Mouse (Mus musculus) heart, embryonic 14.5 days (tissue): ENCODE measurements around the gene Fhl1. TPM values are rescaled to one million over a fixed set of nuclear protein-coding genes. Genes with fewer than 3 reads are reported as not detected.

Experiments used
- ATAC-seq: fragments of 200-750 bp; cut with Nextera tagmentation; 2 replicates; pipeline ENCODE4 v1.8.0; 2017; ENCODE audit warnings: low read depth, moderate TSS enrichment; ENCODE audit not compliant: insufficient number of reproducible peaks, insufficient read depth, low FRiP score
- H3K27ac ChIP-seq, 2 experiments: fragments of 200-500 bp in 1 of 2; fragments of 300-500 bp in 1 of 2; sonication (generic) in 1 of 2; replicated peaks in 1 of 2; 2 replicates each; pipeline ENCODE4 v1.5.1; 2012 to 2014; ENCODE audit warnings: low read depth in 2 of 2, low read length in 2 of 2, control low read depth in 1 of 2, mild to moderate bottlenecking in 1 of 2, mixed read lengths in 1 of 2; ENCODE audit not compliant: control insufficient read depth in 1 of 2, insufficient read depth in 1 of 2
- H3K27me3 ChIP-seq: fragments of 300-500 bp; sonication (generic); 2 replicates; pipeline ENCODE4 v1.6.1; 2014; ENCODE audit warnings: mild to moderate bottlenecking, low read length, control low read depth; ENCODE audit not compliant: control insufficient read depth, insufficient read depth
- H3K36me3 ChIP-seq: fragments of 300-500 bp; sonication (generic); 2 replicates; pipeline ENCODE4 v1.6.1; 2014; ENCODE audit warnings: mild to moderate bottlenecking, control low read depth, low read length, mixed read lengths; ENCODE audit not compliant: control insufficient read depth, insufficient read depth
- H3K4me1 ChIP-seq, 2 experiments: fragments of 200-500 bp in 1 of 2; fragments of 300-500 bp in 1 of 2; sonication (generic) in 1 of 2; 2 replicates each; pipeline ENCODE4 v1.6.1; 2012 to 2014; ENCODE audit warnings: low read length in 2 of 2, control low read depth in 1 of 2, mixed read lengths in 1 of 2; ENCODE audit not compliant: control insufficient read depth in 2 of 2, insufficient read depth in 2 of 2
- H3K4me2 ChIP-seq: fragments of 300-500 bp; sonication (generic); 2 replicates; pipeline ENCODE4 v1.6.1; 2014; ENCODE audit warnings: mild to moderate bottlenecking, low read length
- H3K4me3 ChIP-seq, 2 experiments: fragments of 200-500 bp in 1 of 2; fragments of 300-500 bp in 1 of 2; sonication (generic) in 1 of 2; 2 replicates each; pipeline ENCODE4 v1.5.1; 2012 to 2014; ENCODE audit warnings: low read length in 2 of 2, mild to moderate bottlenecking in 2 of 2, control low read depth in 1 of 2, low read depth in 1 of 2, moderate library complexity in 1 of 2; ENCODE audit not compliant: control insufficient read depth in 1 of 2, insufficient read depth in 1 of 2
- H3K9ac ChIP-seq: fragments of 300-500 bp; sonication (generic); 2 replicates; pipeline ENCODE4 v1.6.1; 2014; ENCODE audit warnings: mild to moderate bottlenecking, low read length
- H3K9me3 ChIP-seq: fragments of 300-500 bp; sonication (generic); 2 replicates; pipeline ENCODE4 v1.6.1; 2016; ENCODE audit warnings: low read length, control low read depth; ENCODE audit not compliant: control insufficient read depth
- WGBS: fragments of 180-500 bp; shearing (Covaris S2); extraction: QIAGEN DNeasy Blood & Tissue Kit; methylation state at CpG from one replicate; pipeline ENCODE4 v1.1.7; 2014; 5-methylcytosine and 5-hydroxymethylcytosine counted together
- polyA plus RNA-seq: library from polyadenylated mRNA; unstranded; fragments of >200 nt; fragmentation: Nextera tagmentation; extraction: Ambion mirVana; gene quantifications from 2 replicates; pipeline ENCODE4 v1.2.1, GENCODE M21; 2014

The Fhl1 gene
- polyA plus RNA-seq, 1 experiment from 2014 or later = 211 TPM

GRCm38 (mm10) chrX:56730828-56731305, 720 bp upstream of the Fhl1 start:
- peak; percentile 29; the same call in 1 of the 2 replicates for ATAC-seq
- H3K4me3 ChIP-seq = peak overlapping the region; percentile 55 to 61
- peak overlapping the region; percentile 61 for H3K4me2 ChIP-seq
- peaks cover 5 to 10% of the 10 kb centered on the region in 2 experiments; a peak in 3 of 4 replicates for H3K4me1 ChIP-seq
- peak overlapping the region; percentile 79 to 86 for H3K27ac ChIP-seq
- WGBS = 23% methylated on average over 10 of the region's 10 CpGs
- no peaks in the 10 kb centered on the region for H3K27me3 ChIP-seq
- peak overlapping the region; percentile 81 for H3K9ac ChIP-seq
- no peaks in the 10 kb centered on the region for H3K36me3 ChIP-seq
- H3K9me3 ChIP-seq = no peaks in the 10 kb centered on the region

- Histone ChIP-seq H3K4me1 (peaks cover 5 to 16% of the 10 kb centered on the region in 2 experiments; a peak in 3 of 4 replicates), H3K4me3 (peak overlapping the region; percentile 61 to 82), H3K9ac (peak overlapping the region; percentile 81), H3K9me3 (no peaks in the 10 kb centered on the region), H3K27me3 (no peaks in the 10 kb centered on the region), H3K36me3 (no peaks in the 10 kb centered on the region), H3K27ac (peak overlapping the region in 1 of 2 experiments; percentile 41; a peak in 2 of 4 replicates), H3K4me2 (peak overlapping the region; percentile 61)
- no peak for ATAC-seq
- WGBS = 21% methylated on average over 3 of the region's 3 CpGs
These were observed 814 bp downstream of the Fhl1 start for GRCm38 (mm10) chrX:56732401-56732800.

DNA sequence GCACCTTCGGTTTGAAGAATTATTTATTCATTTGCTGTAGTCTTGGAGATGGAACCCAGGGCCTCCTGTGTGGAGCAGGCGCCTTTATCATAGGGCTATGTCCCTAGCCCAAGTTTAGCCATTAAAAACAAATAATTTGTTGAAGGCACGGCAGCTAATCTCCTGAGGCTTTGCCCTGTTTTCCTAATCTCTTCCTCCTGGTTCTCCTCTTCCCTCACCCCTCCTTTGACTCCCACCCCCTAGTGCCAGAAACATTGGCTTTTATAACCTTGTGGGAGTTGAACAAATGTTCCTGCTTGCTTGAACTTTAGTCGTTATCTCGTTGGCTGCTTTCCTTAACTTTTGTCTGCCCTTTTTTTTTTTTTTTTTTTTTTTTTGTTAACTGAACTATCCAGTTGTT, 2.8 kb downstream of the Fhl1 start:
- H3K4me3 ChIP-seq = no peak overlapping the region
- H3K4me2 ChIP-seq = peak overlapping the region; percentile 61
- WGBS = 27% methylated on average over 5 of the region's 5 CpGs
- ATAC-seq = no peak
- no peaks in the 10 kb centered on the region for H3K27me3 ChIP-seq
- peaks cover 5 to 16% of the 10 kb centered on the region in 2 experiments; a peak in 3 of 4 replicates for H3K4me1 ChIP-seq
- no peaks in the 10 kb centered on the region for H3K36me3 ChIP-seq
- H3K27ac ChIP-seq = peak overlapping the region in 1 of 2 experiments; percentile 11; a peak in 2 of 4 replicates
- H3K9me3 ChIP-seq = no peaks in the 10 kb centered on the region
- 0 out of 2 replicates have a peak overlapping the region, but pooled peaks have one; percentile 21 for H3K9ac ChIP-seq

GRCm38 (mm10) chrX:56736226-56736625, 4.6 kb downstream of the Fhl1 start:
- 0 out of 4 replicates have a peak overlapping the region, but pooled peaks of 1 of the 2 experiments have one; percentile 14 for H3K27ac ChIP-seq
- 20% methylated on average over 1 of the region's 1 CpGs for WGBS
- H3K36me3 ChIP-seq = no peaks in the 10 kb centered on the region
- H3K4me1 ChIP-seq = 0 out of 4 replicates have a peak, but pooled peaks cover 2 to 6% of the 10 kb centered on the region in 2 experiments
- ATAC-seq = no peak
- no peaks in the 10 kb centered on the region for H3K9me3 ChIP-seq
- H3K27me3 ChIP-seq = no peaks in the 10 kb centered on the region
- H3K9ac ChIP-seq = no peak overlapping the region
- H3K4me2 ChIP-seq = no peak overlapping the region
- no peak overlapping the region for H3K4me3 ChIP-seq

DNA sequence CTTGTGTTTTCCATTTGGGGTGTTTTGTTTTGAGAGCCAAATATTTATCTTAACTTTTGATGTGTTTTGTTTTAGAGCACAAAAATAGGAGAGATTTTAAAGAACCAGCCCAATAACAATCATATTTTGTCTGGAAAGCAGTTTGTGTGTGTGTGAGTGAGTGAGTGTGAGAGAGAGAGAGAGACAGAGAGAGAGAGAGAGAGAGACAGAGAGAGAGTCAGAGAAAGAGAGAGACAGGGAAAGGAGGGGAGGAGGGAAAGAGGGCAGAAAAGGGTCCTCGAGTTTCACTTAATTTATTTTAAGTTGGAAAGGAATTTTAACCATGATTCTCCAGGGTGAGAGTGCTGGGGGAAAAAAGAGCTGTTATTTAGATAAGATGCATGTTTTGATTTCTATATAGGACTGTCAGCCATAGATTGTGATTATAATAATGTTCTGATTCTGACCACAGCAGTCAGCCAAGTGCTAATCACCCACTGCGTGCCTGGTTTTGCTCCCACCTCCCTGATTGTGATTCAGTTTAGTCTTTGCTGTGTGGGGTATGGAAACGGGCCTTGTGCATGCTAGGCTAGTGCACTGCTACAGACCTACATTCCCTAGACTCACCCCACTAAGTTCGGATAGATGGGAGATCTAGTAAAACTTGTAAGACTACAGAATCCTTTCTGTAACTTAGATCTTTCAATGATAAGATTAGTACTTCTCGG, 6.4 kb downstream of the Fhl1 start:
- no peak overlapping the region for H3K9ac ChIP-seq
- 0 out of 4 replicates have a peak, but pooled peaks cover 2 to 6% of the 10 kb centered on the region in 2 experiments for H3K4me1 ChIP-seq
- H3K27me3 ChIP-seq = no peaks in the 10 kb centered on the region
- WGBS = 52% methylated on average over 5 of the region's 5 CpGs
- H3K4me3 ChIP-seq = no peak overlapping the region
- no peaks in the 10 kb centered on the region for H3K9me3 ChIP-seq
- no peak overlapping the region for H3K4me2 ChIP-seq
- no peaks in the 10 kb centered on the region for H3K36me3 ChIP-seq
- no peak overlapping the region for H3K27ac ChIP-seq
- no peak for ATAC-seq

DNA sequence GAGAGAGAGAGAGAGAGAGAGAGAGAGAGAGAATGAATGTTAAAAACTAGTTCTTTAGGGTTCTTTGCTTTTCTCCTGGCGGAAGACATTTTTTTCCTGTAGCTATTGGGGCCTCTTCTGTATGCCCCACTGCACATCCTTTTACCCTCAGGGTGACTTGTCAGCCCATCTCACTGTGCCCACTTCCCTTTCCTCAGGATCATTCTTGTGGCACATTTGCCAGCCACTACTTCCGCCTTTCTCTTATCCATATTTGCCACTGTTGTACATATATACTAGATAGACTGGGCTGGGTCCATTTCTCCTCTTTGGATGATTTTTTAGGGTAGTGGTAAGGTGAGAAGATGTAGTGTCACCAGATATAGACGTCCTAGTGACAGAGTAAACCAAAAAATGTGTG, 9.8 kb downstream of the Fhl1 start:
- WGBS = 64% methylated on average over 3 of the region's 3 CpGs
- Histone ChIP-seq H3K36me3 (no peaks in the 10 kb centered on the region), H3K9ac (no peak overlapping the region), H3K27me3 (no peaks in the 10 kb centered on the region), H3K4me3 (no peak overlapping the region), H3K9me3 (no peaks in the 10 kb centered on the region), H3K4me2 (no peak overlapping the region), H3K27ac (no peak overlapping the region), H3K4me1 (no peaks in the 10 kb centered on the region)
- ATAC-seq = no peak

DNA sequence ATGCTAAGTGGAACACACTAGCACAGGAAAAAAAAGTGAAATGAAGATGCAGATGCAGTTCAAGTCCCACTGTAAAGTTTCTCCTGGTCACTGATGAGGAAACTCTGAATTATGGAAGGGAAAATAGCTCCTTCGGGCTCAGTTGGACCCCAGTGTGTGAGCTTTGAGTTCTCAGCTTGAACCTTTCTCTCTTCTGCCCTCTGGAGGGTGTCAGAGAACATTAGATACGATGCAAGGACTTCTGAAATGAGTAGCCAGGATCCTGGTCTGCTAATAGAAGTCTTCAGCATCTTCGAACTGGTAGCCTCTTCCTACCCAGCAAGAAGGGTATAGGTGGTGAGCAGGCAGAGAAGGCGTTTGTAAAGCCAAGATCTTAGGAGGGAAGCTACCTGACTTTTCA, 19.9 kb downstream of the Fhl1 start:
- no peak overlapping the region for H3K4me2 ChIP-seq
- no peak overlapping the region for H3K9ac ChIP-seq
- no peaks in the 10 kb centered on the region for H3K9me3 ChIP-seq
- no peaks in the 10 kb centered on the region for H3K27me3 ChIP-seq
- H3K4me3 ChIP-seq = no peak overlapping the region
- H3K36me3 ChIP-seq = peaks cover 5% of the 10 kb centered on the region; the same call in 1 of the 2 replicates
- ATAC-seq = no peak
- 52% methylated on average over 4 of the region's 4 CpGs for WGBS
- H3K4me1 ChIP-seq = peaks cover 0 to 5% of the 10 kb centered on the region in 2 experiments; a peak in 2 of 4 replicates
- H3K27ac ChIP-seq = no peak overlapping the region
